ENCODE assay signal across 14 mouse cellular contexts in genomic region chr12:24536390-24536789, GRCm38 (mm10). TPM values are rescaled to one million over a fixed set of nuclear protein-coding genes. Genes with fewer than 3 reads are reported as not detected.
DNase-seq lines count a peak whose midpoint lies in the region; ATAC-seq and TF ChIP-seq lines count a peak whose summit lies in the region.
"Had no signal": no experiment of that assay in that cellular context is flagged by ENCODE, and none has a peak within 500 bp of the region (broad histone marks: within the 10 kb centered on the region; RNA-seq: fewer than 3 reads in every experiment).

No protein-coding gene starts in this region.

- H3K79me2 ChIP-seq in heart, adult 2 months (replicated peaks; ENCODE audit: control insufficient read depth, insufficient read depth, low read length) = no peaks in the 10 kb centered on the region

- no peaks in the 10 kb centered on the region for H3K9me3 ChIP-seq in heart, embryonic 11.5 days (replicated peaks; ENCODE audit: control insufficient read depth, low read length)
- H3K9me3 ChIP-seq in hindbrain, embryonic 14.5 days (ENCODE audit: control insufficient read depth, low read length) = no peaks in the 10 kb centered on the region
- H3K9me3 ChIP-seq: embryonic facial prominence, embryonic 15.5 days; limb, embryonic 13.5 days had no signal

- peak overlapping the region; percentile 34 for H3K27ac ChIP-seq in heart, adult 2 months
- no peak overlapping the region for H3K27ac ChIP-seq in heart, embryonic 11.5 days (ENCODE audit: low read depth, low read length)
- no peak overlapping the region for H3K27ac ChIP-seq in hindbrain, embryonic 14.5 days
- H3K27ac ChIP-seq: limb, embryonic 13.5 days had no signal

- intact Hi-C loops in heart, adult 2 months (cut with DNase I) = no loop called here

- H3K27me3 ChIP-seq in heart, adult 2 months (ENCODE audit: control insufficient read depth, insufficient read depth, low read length) = no peaks in the 10 kb centered on the region
- no peaks in the 10 kb centered on the region for H3K27me3 ChIP-seq in heart, embryonic 11.5 days (ENCODE audit: control insufficient read depth, insufficient read depth, low read length)
- H3K27me3 ChIP-seq in hindbrain, embryonic 14.5 days (ENCODE audit: control insufficient read depth, insufficient read depth, low read length) = no peaks in the 10 kb centered on the region
- H3K27me3 ChIP-seq: embryonic facial prominence, embryonic 15.5 days; limb, embryonic 13.5 days had no signal

- ATAC-seq in heart, embryonic 11.5 days (replicated peaks; ENCODE audit: insufficient number of reproducible peaks, low FRiP score, low TSS enrichment) = no peak
- peak; percentile 80 for ATAC-seq in megakaryocyte-erythroid progenitor cell, adult 5-6 weeks (replicated peaks; ENCODE audit: low FRiP score, low TSS enrichment, poor library complexity, severe bottlenecking)
- ATAC-seq in hindbrain, embryonic 14.5 days (ENCODE audit: low FRiP score) = no peak
- ATAC-seq: forebrain, embryonic 16.5 days had no signal

- H3K9ac ChIP-seq in heart, adult 2 months (ENCODE audit: low read depth, low read length) = no peak overlapping the region
- H3K9ac ChIP-seq in heart, embryonic 11.5 days (ENCODE audit: low read depth, low read length) = no peak overlapping the region
- H3K9ac ChIP-seq in hindbrain, embryonic 14.5 days = no peak overlapping the region
- H3K9ac ChIP-seq: embryonic facial prominence, embryonic 15.5 days; limb, embryonic 13.5 days had no signal

- peaks cover 2% of the 10 kb centered on the region for H3K4me1 ChIP-seq in heart, adult 2 months (ENCODE audit: control insufficient read depth, insufficient read depth, low read length)
- no peaks in the 10 kb centered on the region for H3K4me1 ChIP-seq in heart, embryonic 11.5 days (ENCODE audit: control insufficient read depth, insufficient read depth, low read length)
- H3K4me1 ChIP-seq in hindbrain, embryonic 14.5 days (replicated peaks; ENCODE audit: control insufficient read depth, insufficient read depth, low read length) = no peaks in the 10 kb centered on the region
- H3K4me1 ChIP-seq: embryonic facial prominence, embryonic 15.5 days; limb, embryonic 13.5 days had no signal

- TF ChIP-seq POLR2A in heart, adult 2 months (IDR thresholded peaks at IDR 0.05; ENCODE audit: insufficient read depth, low read depth, low read length) = no peak

- WGBS in heart, adult 2 months = 48% methylated on average over 5 of the region's 5 CpGs
- 54% methylated on average over 5 of the region's 5 CpGs for WGBS in heart, embryonic 11.5 days (ENCODE audit: insufficient replicate concordance)
- 66% methylated on average over 5 of the region's 5 CpGs for WGBS in hindbrain, embryonic 14.5 days

- H3K36me3 ChIP-seq in heart, adult 2 months (ENCODE audit: control insufficient read depth, insufficient read depth, low read length) = no peaks in the 10 kb centered on the region
- no peaks in the 10 kb centered on the region for H3K36me3 ChIP-seq in heart, embryonic 11.5 days (ENCODE audit: control insufficient read depth, insufficient read depth, low read length)
- H3K36me3 ChIP-seq in hindbrain, embryonic 14.5 days (replicated peaks; ENCODE audit: control insufficient read depth, insufficient read depth) = 0 out of 2 replicates have a peak, but pooled peaks cover 20% of the 10 kb centered on the region

- no peak overlapping the region for H3K4me2 ChIP-seq in heart, embryonic 11.5 days
- H3K4me2 ChIP-seq in hindbrain, embryonic 14.5 days (replicated peaks) = no peak overlapping the region
- H3K4me2 ChIP-seq: embryonic facial prominence, embryonic 15.5 days; limb, embryonic 13.5 days had no signal

- no peak for DNase-seq in heart, adult 2 months
- DNase-seq in lung, postnatal 36 days = peak; percentile 36
- no peak for DNase-seq in lung, postnatal 4 days
- peak; percentile 86 for DNase-seq in fat pad, adult 2 months (ENCODE audit: extremely low read depth, low read depth, low spot score)
- no peak for DNase-seq in thymus, postnatal 36 days
- DNase-seq in hindbrain, embryonic 14.5 days (ENCODE audit: low spot score) = no peak
- DNase-seq: B cell, adult 2 months; cerebellum, postnatal 10 days; kidney, adult 8-10 months had no signal

- H3K4me3 ChIP-seq in heart, adult 2 months = no peak overlapping the region
- no peak overlapping the region for H3K4me3 ChIP-seq in heart, embryonic 11.5 days (ENCODE audit: low read depth, low read length)
- no peak overlapping the region for H3K4me3 ChIP-seq in hindbrain, embryonic 14.5 days (replicated peaks; ENCODE audit: low read length)
- H3K4me3 ChIP-seq: embryonic facial prominence, embryonic 15.5 days; limb, embryonic 13.5 days had no signal

- TF ChIP-seq EP300 in heart, adult 2 months (IDR thresholded peaks at IDR 0.05; ENCODE audit: insufficient read depth, low read depth, low read length) = 0 out of 2 replicates have a peak, but pooled peaks have one; percentile 14

- TF ChIP-seq CTCF in heart, adult 2 months (IDR thresholded peaks at IDR 0.05) = no peak

RNA-seq across cellular contexts. Expression of gene Grhl1, which starts 35.7 kb away (rescaled TPM):
- total RNA-seq in heart, adult 2 months (2021) = under 1 TPM; 0.43 to 0.73 TPM
- 0.39 and 0.47 TPM in 2 replicates for polyA plus RNA-seq in heart, adult 2 months (2012; rRNA removed)
- 3.3 and 4.9 TPM in 2 replicates for polyA plus RNA-seq in heart, embryonic 11.5 days (2014; fragmentation: Nextera tagmentation; extraction: Ambion mirVana)
- total RNA-seq in megakaryocyte-erythroid progenitor cell, adult 5-6 weeks (2014; fragmentation: Nextera tagmentation) = not detected in 2 replicates
- total RNA-seq in megakaryocyte-erythroid progenitor cell, adult 5-6 weeks (2017) = 0.15 TPM in 1 of 2 replicates, not detected in the other
- 0.58 and 1.1 TPM in 2 replicates for polyA plus RNA-seq in hindbrain, embryonic 14.5 days (2014; fragmentation: Nextera tagmentation; extraction: Ambion mirVana)

RNA-seq across cellular contexts. Expression of gene Taf1b, which starts 38.2 kb away (rescaled TPM):
- 10 to 100 TPM in 1 of 2 experiments, 1 to 10 TPM in 1; 9.8 to 10.8 TPM for total RNA-seq in heart, adult 2 months (2021)
- 6.4 and 9.8 TPM in 2 replicates for polyA plus RNA-seq in heart, adult 2 months (2012; rRNA removed)
- polyA plus RNA-seq in heart, embryonic 11.5 days (2014; fragmentation: Nextera tagmentation; extraction: Ambion mirVana) = 26.6 and 28.2 TPM in 2 replicates
- 13.2 and 19.2 TPM in 2 replicates for total RNA-seq in megakaryocyte-erythroid progenitor cell, adult 5-6 weeks (2014; fragmentation: Nextera tagmentation)
- 34.5 and 40.6 TPM in 2 replicates for total RNA-seq in megakaryocyte-erythroid progenitor cell, adult 5-6 weeks (2017)
- 33.8 and 39.4 TPM in 2 replicates for polyA plus RNA-seq in hindbrain, embryonic 14.5 days (2014; fragmentation: Nextera tagmentation; extraction: Ambion mirVana)

Comparison
In these comparisons a context has a peak if more than half of its experiments do, and no peak if none do; other contexts are left out.
1. DNase-seq: peak in lung, postnatal 36 days (single experiment) and fat pad, adult 2 months (single experiment); none in heart, adult 2 months (0 of 2), lung, postnatal 4 days (0 of 2), thymus, postnatal 36 days (0 of 2) and hindbrain, embryonic 14.5 days (single experiment).